Mouse (Mus musculus) midbrain, embryonic 13.5 days (tissue): ENCODE data around the gene Rell1. TPM values are rescaled to one million over a fixed set of nuclear protein-coding genes. Genes with fewer than 3 reads are reported as not detected.

Experiments
- ATAC-seq: fragments of 200-750 bp; cut with Nextera tagmentation; 2 replicates; pipeline ENCODE4 v1.8.0; 2017; ENCODE audit warnings: mild to moderate bottlenecking, moderate TSS enrichment, moderate library complexity
- H3K27ac ChIP-seq: fragments of 300-500 bp; sonication (generic); 2 replicates; pipeline ENCODE4 v1.5.1; 2015; ENCODE audit warnings: inconsistent platforms, mild to moderate bottlenecking, moderate library complexity
- H3K27me3 ChIP-seq: fragments of 300-500 bp; sonication (generic); 2 replicates; pipeline ENCODE4 v1.6.1; 2015; ENCODE audit warnings: mild to moderate bottlenecking, inconsistent platforms
- H3K36me3 ChIP-seq: fragments of 300-500 bp; sonication (generic); 2 replicates; pipeline ENCODE4 v1.6.1; 2015; ENCODE audit warnings: mild to moderate bottlenecking, inconsistent platforms
- H3K4me1 ChIP-seq: fragments of 300-500 bp; sonication (generic); replicated peaks from 2 replicates; pipeline ENCODE4 v1.6.1; 2015; ENCODE audit warnings: inconsistent platforms
- H3K4me2 ChIP-seq: fragments of 300-500 bp; sonication (generic); replicated peaks from 2 replicates; pipeline ENCODE4 v1.6.1; 2015; ENCODE audit warnings: moderate library complexity, mild to moderate bottlenecking, inconsistent platforms
- H3K4me3 ChIP-seq: fragments of 300-500 bp; sonication (generic); replicated peaks from 2 replicates; pipeline ENCODE4 v1.5.1; 2015; ENCODE audit warnings: mild to moderate bottlenecking, inconsistent platforms
- H3K9ac ChIP-seq: fragments of 300-500 bp; sonication (generic); replicated peaks from 2 replicates; pipeline ENCODE4 v1.6.1; 2015; ENCODE audit warnings: mild to moderate bottlenecking, inconsistent platforms
- H3K9me3 ChIP-seq: fragments of 300-500 bp; sonication (generic); 2 replicates; pipeline ENCODE4 v1.6.1; 2016; ENCODE audit warnings: mild to moderate bottlenecking, inconsistent platforms
- WGBS: fragments of 180-500 bp; shearing (Covaris S2); methylation state at CpG from one replicate; pipeline ENCODE4 v1.1.7; 2015; 5-methylcytosine and 5-hydroxymethylcytosine counted together
- polyA plus RNA-seq: library from polyadenylated mRNA; unstranded; fragments of >200 nt; fragmentation: Nextera tagmentation; extraction: Ambion mirVana; gene quantifications from 2 replicates; pipeline ENCODE4 v1.2.1, GENCODE M21; 2015

Rell1 gene
- polyA plus RNA-seq, 1 experiment from 2014 or later: 10.2 TPM

GRCm38 (mm10) chr5:63886709-63887108, 82.0 kb downstream of the Rell1 start:
- ATAC-seq: peak; percentile 64; the same call in 1 of the 2 replicates
- Histone ChIP-seq H3K4me1 (no peaks in the 10 kb centered on the region), H3K9me3 (no peaks in the 10 kb centered on the region), H3K4me3 (no peak overlapping the region), H3K36me3 (no peaks in the 10 kb centered on the region), H3K27ac (no peak overlapping the region), H3K9ac (no peak overlapping the region), H3K27me3 (no peaks in the 10 kb centered on the region), H3K4me2 (no peak overlapping the region)
- 39% methylated on average over 6 of the region's 6 CpGs for WGBS

- 0 out of 2 replicates have a peak, but pooled peaks have one; percentile 45 for ATAC-seq
These were observed 82.4 kb downstream of the Rell1 start for GRCm38 (mm10) chr5:63886292-63886691.

GRCm38 (mm10) chr5:63879026-63879425, 89.7 kb downstream of the Rell1 start:
- Histone ChIP-seq H3K4me3 (no peak overlapping the region), H3K9me3 (no peaks in the 10 kb centered on the region), H3K36me3 (no peaks in the 10 kb centered on the region), H3K27me3 (peaks cover 16% of the 10 kb centered on the region), H3K9ac (no peak overlapping the region), H3K4me2 (no peak overlapping the region), H3K4me1 (peaks cover 5% of the 10 kb centered on the region; the same call in 1 of the 2 replicates), H3K27ac (no peak overlapping the region)
- peak; percentile 48; the same call in 1 of the 2 replicates for ATAC-seq
- WGBS: 45% methylated on average over 10 of the region's 10 CpGs

More at GRCm38 (mm10) chr5:63886292-63886691, 82.4 kb downstream of the Rell1 start:
- H3K27me3 ChIP-seq: no peaks in the 10 kb centered on the region
- no peaks in the 10 kb centered on the region for H3K36me3 ChIP-seq
- H3K9ac ChIP-seq: no peak overlapping the region
- H3K4me3 ChIP-seq: no peak overlapping the region
- 88% methylated on average over 5 of the region's 5 CpGs for WGBS
- H3K4me2 ChIP-seq: no peak overlapping the region
- H3K27ac ChIP-seq: no peak overlapping the region
- H3K9me3 ChIP-seq: no peaks in the 10 kb centered on the region
- H3K4me1 ChIP-seq: no peaks in the 10 kb centered on the region

- Histone ChIP-seq H3K4me3 (no peak overlapping the region), H3K4me1 (peaks cover 18% of the 10 kb centered on the region), H3K4me2 (no peak overlapping the region), H3K27me3 (peaks cover 26% of the 10 kb centered on the region), H3K36me3 (no peaks in the 10 kb centered on the region), H3K9me3 (no peaks in the 10 kb centered on the region), H3K27ac (no peak overlapping the region), H3K9ac (no peak overlapping the region)
- no peak for ATAC-seq
- WGBS: 90% methylated on average over 4 of the region's 4 CpGs
These were observed 92.6 kb downstream of the Rell1 start for GRCm38 (mm10) chr5:63876081-63876480.

GRCm38 (mm10) chr5:63874880-63875279, 93.8 kb downstream of the Rell1 start:
- peaks cover 18% of the 10 kb centered on the region for H3K4me1 ChIP-seq
- no peak overlapping the region for H3K4me3 ChIP-seq
- 70% methylated on average over 16 of the region's 16 CpGs for WGBS
- no peak overlapping the region for H3K4me2 ChIP-seq
- H3K9me3 ChIP-seq: no peaks in the 10 kb centered on the region
- no peak for ATAC-seq
- H3K27ac ChIP-seq: no peak overlapping the region
- H3K9ac ChIP-seq: no peak overlapping the region
- H3K36me3 ChIP-seq: no peaks in the 10 kb centered on the region
- peaks cover 26% of the 10 kb centered on the region for H3K27me3 ChIP-seq

GRCm38 (mm10) chr5:63872176-63872932, 96.3 kb downstream of the Rell1 start:
- peak overlapping the region; percentile 28 for H3K4me2 ChIP-seq
- 30% methylated on average over 17 of the region's 17 CpGs for WGBS
- peak; percentile 81 for ATAC-seq

GRCm38 (mm10) chr5:63867421-63867820, 101.3 kb downstream of the Rell1 start:
- Histone ChIP-seq H3K9ac (no peak overlapping the region), H3K4me3 (no peak overlapping the region), H3K27me3 (no peaks in the 10 kb centered on the region), H3K27ac (no peak overlapping the region), H3K9me3 (no peaks in the 10 kb centered on the region), H3K36me3 (no peaks in the 10 kb centered on the region), H3K4me1 (peaks cover 10% of the 10 kb centered on the region), H3K4me2 (no peak overlapping the region)
- 46% methylated on average over 3 of the region's 3 CpGs for WGBS
- no peak for ATAC-seq

More at GRCm38 (mm10) chr5:63872176-63872932, 96.3 kb downstream of the Rell1 start:
- Histone ChIP-seq H3K4me1 (peaks cover 13% of the 10 kb centered on the region), H3K27me3 (peaks cover 17% of the 10 kb centered on the region), H3K36me3 (no peaks in the 10 kb centered on the region), H3K9me3 (no peaks in the 10 kb centered on the region), H3K9ac (no peak overlapping the region), H3K27ac (0 out of 2 replicates have a peak overlapping the region, but pooled peaks have one; percentile 40), H3K4me3 (no peak overlapping the region)

GRCm38 (mm10) chr5:63858901-63859300, 109.8 kb downstream of the Rell1 start:
- H3K4me3 ChIP-seq: no peak overlapping the region
- H3K27ac ChIP-seq: no peak overlapping the region
- no peaks in the 10 kb centered on the region for H3K9me3 ChIP-seq
- ATAC-seq: no peak
- H3K9ac ChIP-seq: no peak overlapping the region
- WGBS: 95% methylated on average over 8 of the region's 8 CpGs
- no peaks in the 10 kb centered on the region for H3K36me3 ChIP-seq
- no peaks in the 10 kb centered on the region for H3K4me1 ChIP-seq
- no peaks in the 10 kb centered on the region for H3K27me3 ChIP-seq
- H3K4me2 ChIP-seq: no peak overlapping the region

Other genes with a start within 250 kb of the Rell1 start
- gene 0610040J01Rik, start 156.5 kb downstream of the Rell1 start, polyA plus RNA-seq: 1.6 and 2.6 TPM in 2 replicates
- gene Pgm2, start 124.1 kb upstream of the Rell1 start, polyA plus RNA-seq: 20.8 and 22.2 TPM in 2 replicates
- gene Tbc1d1, start 187.4 kb upstream of the Rell1 start, polyA plus RNA-seq: 10.6 and 11.7 TPM in 2 replicates